Mouse (Mus musculus): ENCODE data around the gene Irgm2.

Gene Irgm2

GRCm38 (mm10) chr11:58213673-58214342, 14.4 kb downstream of the Irgm2 start:
- WGBS = 81% methylated on average over 7 of the region's 7 CpGs

GRCm38 (mm10) chr11:58214391-58215048, 15.1 kb downstream of the Irgm2 start:
- 45% methylated on average over 17 of the region's 17 CpGs for WGBS

DNA sequence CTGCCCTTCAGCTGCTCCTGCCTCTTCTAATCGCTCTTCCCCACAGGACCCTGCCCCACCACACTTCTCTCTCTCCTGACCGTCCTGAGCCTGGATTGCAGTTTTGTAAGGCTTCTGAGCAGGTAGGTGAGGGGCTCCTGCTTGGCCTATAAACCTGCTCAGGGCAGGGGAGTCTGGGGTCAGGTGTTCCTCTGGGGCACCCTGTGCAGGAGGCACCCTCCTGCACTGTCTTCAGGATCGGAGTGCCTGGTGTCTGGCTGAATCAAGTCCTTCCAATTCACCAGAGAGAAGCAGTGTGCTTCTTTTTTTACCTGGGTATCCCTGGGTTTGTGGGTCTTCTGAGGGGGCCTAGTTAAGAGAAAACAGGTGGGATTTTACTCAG, 15.6 kb downstream of the Irgm2 start:
- WGBS = 56% methylated on average over 2 of the region's 3 CpGs

GRCm38 (mm10) chr11:58215814-58216213, 16.4 kb downstream of the Irgm2 start:
- 75% methylated on average over 5 of the region's 5 CpGs for WGBS

DNA sequence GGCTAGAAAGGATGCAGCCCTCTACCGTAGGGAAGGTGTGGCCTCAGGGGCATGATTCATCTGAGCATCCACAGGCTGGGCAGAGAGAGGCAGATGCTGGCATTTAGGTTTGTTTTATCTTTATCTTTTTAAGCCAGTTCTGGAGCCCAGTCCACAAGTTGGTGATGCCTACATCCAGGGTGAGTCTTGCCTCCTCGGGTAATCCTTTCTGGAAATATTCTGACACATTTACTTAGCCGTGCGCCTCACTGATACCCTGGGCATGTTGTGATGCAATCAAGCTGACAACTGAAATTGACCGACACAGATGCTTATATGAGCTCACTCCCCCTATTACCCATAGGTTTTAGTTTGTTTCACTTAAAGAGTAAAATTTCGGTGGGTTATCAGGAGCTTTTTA, 17.4 kb downstream of the Irgm2 start:
- 76% methylated on average over 6 of the region's 6 CpGs for WGBS

- 46% methylated on average over 4 of the region's 4 CpGs for WGBS
These were observed 24.3 kb downstream of the Irgm2 start for GRCm38 (mm10) chr11:58223751-58224150.

DNA sequence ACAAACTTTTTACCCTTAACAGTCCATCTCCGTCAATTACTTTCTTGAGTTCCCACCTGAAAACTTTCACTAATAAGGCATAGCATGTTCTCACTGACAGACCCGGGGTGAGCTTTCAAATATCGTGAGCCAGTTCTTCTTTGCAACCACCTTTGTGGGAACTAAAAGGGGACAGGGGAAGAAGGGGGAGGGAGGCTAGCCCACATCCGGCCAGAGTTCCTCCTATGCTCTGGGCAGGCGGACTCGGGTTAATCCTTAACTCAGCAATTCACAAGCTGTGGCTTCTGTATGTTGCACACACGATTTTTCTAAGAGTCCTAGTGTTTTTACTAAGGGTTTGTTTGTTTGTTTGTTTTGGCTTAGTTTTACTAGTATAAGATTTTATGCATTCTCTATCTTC, 24.9 kb downstream of the Irgm2 start:
- WGBS = 71% methylated on average over 7 of the region's 7 CpGs

- WGBS = 85% methylated on average over 2 of the region's 2 CpGs
These were observed 25.5 kb downstream of the Irgm2 start for GRCm38 (mm10) chr11:58224872-58225271.

- 17% methylated on average over 5 of the region's 5 CpGs for WGBS
These were observed 26.2 kb downstream of the Irgm2 start for GRCm38 (mm10) chr11:58225655-58226054.

DNA sequence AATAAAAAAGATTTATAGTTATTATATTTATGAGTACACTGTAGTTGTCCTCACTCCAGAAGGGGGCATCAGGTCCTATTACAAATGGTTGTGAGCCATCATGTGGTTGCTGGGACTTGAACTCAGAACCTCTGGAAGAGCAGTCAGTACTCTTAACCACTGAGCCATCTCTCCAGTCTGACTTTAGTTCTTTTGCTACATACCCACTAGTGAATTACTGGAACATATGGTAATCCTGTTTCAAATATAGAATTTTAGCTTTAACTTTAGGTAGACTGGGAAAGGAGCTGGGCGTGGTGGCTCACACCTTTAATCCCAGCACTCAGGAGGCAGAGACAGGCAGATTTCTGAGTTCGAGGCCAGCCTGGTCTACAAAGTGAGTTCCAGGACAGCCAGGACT, 28.6 kb downstream of the Irgm2 start:
- 85% methylated on average over 2 of the region's 2 CpGs for WGBS

- WGBS = 73% methylated on average over 16 of the region's 16 CpGs
These were observed 31.0 kb downstream of the Irgm2 start for GRCm38 (mm10) chr11:58230396-58230910.

DNA sequence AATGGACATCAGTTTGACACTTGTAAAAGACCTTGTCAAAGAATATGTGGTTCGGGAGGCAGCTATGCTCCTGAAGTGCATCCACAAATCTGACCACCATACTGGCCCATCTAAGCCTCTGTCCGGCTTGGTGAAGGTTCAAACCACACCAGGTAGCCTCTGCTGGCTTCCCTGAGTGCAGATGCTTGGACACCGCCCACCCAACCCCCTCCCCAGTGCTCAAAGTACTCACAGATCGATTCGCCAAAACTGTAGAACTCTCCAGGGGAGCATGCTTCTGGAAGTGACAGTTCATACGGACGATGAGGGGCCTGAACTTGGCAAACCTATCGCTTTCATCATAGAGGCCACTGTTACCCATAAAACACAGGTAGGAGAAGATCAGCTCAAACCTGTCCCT, 31.7 kb downstream of the Irgm2 start:
- WGBS = 89% methylated on average over 8 of the region's 8 CpGs

DNA sequence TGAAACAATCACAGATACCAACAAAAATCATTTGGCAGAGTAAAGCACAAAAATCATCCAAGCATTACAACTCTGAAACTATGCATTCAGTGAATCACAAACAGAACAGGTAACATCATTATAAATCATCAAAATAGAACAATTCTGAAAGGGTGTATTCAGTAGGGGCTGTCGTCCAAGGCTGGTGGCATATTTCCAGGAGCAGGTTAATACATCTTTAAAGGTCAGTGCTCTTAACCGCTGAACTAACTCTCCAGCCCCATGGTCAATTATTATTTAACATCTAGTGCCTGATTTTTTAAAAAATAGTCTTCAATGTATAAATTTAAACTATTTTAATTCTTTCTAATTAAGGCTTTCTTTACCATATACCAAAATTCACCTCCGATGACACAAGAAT, 35.1 kb downstream of the Irgm2 start:
- WGBS = 79% methylated on average over 3 of the region's 3 CpGs

GRCm38 (mm10) chr11:58235152-58235551, 35.7 kb downstream of the Irgm2 start:
- 31% methylated on average over 6 of the region's 6 CpGs for WGBS

DNA sequence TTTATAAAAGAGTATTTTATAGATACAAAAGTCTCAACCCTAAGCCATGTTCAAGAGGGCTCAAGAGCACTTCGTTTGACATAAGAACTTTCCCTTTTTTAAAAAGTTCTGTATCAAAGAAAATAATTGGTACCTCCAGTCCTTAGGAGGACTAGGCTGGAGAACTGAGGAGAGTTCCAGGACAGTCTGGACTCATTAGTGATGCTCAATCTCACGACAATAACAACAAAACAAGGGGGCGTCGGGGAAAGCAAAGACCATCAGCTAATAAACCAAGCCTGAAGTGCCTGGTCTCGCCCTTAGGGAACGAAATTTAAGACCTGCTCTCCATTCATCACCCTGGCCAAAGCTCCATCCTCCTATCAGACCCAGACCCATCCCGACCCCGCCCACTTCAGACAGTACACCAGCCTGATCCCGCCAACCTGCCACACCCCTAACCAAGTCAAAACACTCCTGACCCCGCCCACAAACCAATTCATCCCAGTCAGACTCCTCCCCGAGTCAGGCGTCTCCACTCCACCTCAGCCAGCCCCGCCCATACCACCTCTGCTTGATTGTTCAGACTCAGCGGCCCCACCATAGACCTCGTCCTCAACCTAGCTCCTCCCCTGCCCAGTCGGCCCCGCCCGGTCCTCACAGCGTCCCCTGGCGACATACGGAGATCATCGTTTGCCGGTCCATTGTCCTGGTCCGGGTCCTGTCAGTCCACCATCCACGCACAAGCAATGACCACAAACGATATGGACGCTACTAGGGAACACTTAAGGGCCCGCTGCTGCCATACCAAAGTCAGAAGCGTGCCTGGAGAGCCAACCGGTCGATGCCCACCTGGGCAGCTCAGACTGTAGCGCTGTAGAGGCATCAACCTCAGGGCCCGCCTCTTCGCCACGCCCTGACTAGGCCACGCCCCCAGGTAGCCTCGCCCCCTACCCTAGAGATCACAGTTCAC, 39.7 kb downstream of the Irgm2 start:
- 4% methylated on average over 37 of the region's 37 CpGs for WGBS

- WGBS = 32% methylated on average over 4 of the region's 4 CpGs
These were observed 47.9 kb downstream of the Irgm2 start for GRCm38 (mm10) chr11:58247294-58247693.

GRCm38 (mm10) chr11:58249203-58249981, 50.0 kb downstream of the Irgm2 start:
- 85% methylated on average over 7 of the region's 7 CpGs for WGBS

DNA sequence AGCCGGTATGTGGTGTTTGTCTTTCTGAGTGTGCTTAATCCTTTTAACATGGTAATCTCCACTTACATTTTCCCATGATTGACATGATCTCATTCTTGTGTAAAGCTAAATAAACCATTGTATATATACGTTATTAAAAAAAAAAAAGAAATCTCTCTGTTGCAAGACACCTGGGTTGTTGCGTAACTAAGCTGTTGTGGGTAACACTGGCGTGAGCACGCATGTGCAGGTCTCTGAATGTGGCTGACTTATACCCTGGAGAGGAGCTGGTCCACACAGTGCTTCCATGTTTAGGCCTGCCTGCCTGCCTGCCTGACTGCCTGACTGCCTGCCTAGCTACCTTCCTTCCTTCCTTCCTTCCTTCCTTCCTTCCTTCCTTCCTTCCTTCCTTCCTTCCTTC, 51.1 kb downstream of the Irgm2 start:
- WGBS = 82% methylated on average over 5 of the region's 5 CpGs

DNA sequence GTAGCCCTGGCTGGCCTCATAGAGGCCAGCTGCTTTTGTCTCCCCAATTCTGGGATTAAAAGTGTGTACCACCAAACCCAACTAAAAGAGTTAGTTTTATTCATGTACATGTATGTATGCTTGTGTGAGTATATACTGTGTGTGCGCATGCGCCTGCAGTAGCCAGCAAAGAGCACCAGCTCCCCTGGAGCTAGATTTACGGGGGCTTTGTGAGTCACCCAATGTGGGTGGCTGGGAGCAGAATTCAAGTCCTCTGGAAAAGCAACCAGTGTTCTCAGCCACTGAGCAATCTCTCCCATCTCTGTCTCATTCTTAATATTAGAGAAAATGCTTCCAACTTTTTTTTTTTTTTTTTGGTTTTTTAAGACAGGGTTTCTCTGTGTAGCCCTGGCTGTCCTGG, 55.0 kb downstream of the Irgm2 start:
- WGBS = 77% methylated on average over 3 of the region's 3 CpGs

DNA sequence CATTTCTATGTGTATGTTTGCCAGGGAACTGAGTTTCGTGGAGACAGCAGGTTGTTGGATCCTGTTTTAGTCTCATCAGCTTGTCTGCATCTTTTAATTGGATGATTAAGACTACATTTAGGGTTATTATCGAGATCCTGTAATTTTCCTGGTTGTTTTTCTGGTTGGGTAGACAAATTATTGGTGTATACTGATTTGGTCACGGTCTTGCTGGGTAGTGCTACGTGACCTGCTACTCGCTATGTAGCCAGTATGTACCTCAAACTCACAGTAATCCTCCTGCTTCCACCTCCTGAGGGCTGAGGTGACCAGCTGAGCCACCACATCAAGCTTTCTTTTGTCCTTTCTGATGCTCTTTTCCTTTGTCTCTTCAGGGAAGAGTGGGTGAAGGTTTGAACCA, 58.4 kb downstream of the Irgm2 start:
- WGBS = 87% methylated on average over 5 of the region's 5 CpGs

GRCm38 (mm10) chr11:58260156-58260555, 60.7 kb downstream of the Irgm2 start:
- 85% methylated on average over 4 of the region's 4 CpGs for WGBS

- 92% methylated on average over 4 of the region's 4 CpGs for WGBS
These were observed 62.4 kb downstream of the Irgm2 start for GRCm38 (mm10) chr11:58261826-58262225.

Data from cerebral cortex, adult 2 months (tissue).